Mouse (Mus musculus): ENCODE results near the gene Frem2.

The Frem2 gene

DNA sequence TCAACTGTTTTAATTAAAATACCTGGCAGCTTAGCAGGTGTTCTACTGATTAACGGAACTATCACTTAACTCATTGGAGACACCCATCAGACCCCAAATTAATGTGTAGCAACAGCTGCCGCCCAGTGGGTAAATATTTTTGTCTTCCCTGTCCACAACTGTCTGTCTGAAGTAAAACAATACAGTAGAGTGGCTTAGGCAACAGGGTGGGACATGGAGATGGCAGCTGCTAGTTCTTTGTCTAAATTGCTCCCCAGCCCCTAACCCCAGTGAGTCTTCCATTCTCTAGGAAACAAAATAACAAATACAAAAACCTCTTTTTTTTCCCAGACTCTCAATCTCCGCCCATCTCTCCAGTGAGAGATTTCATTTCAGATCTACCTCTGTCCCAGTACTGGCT is 36.2 kb downstream of the Frem2 start:
- no peak for DNase-seq (ENCODE audit: low spot score in 2 of 2)

DNA sequence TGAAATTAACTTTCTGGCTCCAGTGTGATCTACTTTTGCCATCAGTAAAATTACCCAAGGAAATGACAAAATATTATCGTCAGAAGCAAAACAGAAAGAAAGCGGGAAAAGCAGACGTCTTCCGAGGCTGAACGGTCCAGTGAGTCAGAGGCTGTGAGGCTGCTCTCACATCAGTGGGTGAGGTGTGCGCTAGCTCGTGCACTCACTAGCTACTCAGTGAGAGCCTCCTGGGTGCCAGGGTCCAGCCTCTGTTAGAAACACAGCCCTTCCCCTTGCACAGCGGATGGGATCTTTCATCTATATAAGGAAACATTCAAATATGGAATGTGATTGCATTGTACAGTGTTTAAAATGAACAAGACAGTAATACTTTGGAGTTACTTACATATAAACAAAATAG is 36.8 kb downstream of the Frem2 start:
- no peak for DNase-seq (ENCODE audit: low spot score in 2 of 2)

DNA sequence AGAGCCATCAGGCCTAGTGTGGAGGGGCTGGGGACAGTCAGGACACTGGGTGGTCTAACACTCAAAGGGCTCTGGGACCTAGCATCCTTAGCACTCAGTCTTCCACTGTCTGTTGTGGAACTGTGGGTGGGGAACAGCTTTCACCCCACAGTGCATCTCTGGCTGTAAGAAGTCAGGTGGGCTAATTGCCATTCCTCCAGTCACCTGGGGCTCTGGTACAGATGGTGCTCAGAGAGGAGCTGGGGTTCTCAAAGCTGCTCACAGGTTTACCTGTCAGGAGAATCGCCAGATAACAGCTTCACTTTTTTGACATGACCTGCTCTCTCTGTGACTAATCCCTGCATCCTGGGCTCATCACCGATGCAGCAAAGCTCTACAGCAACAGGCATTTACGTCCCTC is 46.0 kb downstream of the Frem2 start:
- no peak for DNase-seq (ENCODE audit: low spot score in 2 of 2)

DNA sequence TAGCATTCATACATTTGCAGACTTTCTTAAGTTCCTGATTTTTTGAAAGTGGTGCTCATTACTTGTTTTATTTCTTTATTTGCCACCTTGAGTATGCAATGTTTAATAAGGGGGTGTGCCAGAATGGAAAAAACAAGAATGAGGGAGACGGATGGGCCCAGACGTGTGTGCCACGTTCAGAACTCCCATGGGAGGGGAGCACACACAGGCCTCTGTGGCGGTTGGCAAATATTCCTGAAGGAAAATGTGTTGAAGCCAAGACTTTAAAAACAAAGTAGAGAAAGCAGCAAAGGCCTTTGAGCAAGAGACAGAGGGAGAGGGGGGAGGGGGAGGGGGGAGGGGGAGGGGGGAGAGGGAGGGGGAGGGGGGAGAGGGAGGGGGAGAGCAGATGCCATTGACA is 47.3 kb downstream of the Frem2 start:
- no peak for DNase-seq (ENCODE audit: low spot score in 2 of 2)

DNA sequence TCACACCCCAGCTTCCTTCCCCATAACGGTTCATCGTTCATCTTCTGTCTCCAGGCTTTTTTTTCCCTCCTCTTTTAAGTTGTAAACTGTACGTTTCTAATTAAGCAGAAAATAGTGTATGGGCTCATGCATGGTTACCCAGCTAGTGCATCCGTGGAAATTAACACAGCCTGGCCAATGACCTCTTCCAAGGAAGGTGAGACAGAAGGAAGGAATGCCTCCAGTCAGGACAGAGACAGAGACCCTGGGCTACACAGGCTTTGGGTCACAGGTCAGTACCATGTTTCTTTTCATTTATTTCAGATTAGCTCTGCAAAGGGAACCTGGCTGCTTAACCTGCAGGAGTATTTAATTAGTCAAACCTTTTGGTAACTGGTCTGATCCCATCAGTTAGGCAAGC is 57.0 kb downstream of the Frem2 start:
- DNase-seq (ENCODE audit: low spot score in 2 of 2): no peak

DNA sequence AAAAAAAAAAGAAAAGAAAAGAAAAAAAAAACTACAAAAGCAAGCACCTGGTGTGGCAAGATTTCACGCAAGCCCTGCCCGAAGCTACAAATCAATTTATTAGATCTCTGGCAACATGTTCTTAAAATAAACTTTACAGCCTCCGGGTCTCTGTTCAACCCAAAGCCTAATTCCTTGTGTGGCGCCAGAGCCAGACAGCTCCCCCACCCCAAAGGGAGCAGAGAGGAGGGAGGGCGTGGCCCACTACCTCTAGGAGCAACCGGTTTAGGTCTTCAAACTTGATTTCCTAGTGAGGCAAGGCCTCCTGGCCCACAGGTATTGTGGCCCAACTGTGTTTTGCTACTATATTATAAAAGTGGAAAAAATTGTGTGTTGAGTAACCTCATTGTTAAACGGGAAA is 57.8 kb downstream of the Frem2 start:
- no peak for DNase-seq (ENCODE audit: low spot score in 2 of 2)

DNA sequence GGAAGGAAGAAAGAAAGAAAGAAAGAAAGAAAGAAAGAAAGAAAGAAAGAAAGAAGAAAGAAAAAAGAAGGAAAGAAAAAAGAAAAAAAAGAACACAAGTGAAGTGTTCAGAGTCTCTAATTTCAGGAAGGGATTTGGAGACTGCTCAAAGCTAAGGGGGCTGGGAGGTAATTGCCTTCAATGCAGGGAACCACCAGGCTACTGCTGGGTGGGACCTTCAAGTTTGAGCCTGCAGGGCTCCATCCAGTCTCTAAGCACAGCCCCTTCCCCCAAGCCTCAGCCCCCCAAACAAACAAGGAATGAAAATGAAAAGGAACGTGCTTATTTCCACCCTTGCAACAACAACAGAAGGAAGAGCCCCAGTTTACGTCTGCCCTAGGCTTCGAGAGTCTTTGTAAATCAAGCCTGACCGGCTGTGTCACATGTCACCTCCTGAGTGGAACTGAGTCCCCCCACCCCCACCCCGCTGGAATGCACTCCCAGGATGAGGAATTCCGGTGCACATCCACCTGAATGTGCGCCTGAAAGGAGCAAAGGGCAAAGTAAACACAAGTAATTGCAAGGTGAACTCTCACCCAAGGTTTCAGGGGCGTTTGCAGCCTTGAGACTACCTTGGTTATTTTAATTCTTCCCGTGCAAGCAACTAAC is 58.9 kb downstream of the Frem2 start:
- no peak for DNase-seq (ENCODE audit: low spot score in 2 of 2)

DNA sequence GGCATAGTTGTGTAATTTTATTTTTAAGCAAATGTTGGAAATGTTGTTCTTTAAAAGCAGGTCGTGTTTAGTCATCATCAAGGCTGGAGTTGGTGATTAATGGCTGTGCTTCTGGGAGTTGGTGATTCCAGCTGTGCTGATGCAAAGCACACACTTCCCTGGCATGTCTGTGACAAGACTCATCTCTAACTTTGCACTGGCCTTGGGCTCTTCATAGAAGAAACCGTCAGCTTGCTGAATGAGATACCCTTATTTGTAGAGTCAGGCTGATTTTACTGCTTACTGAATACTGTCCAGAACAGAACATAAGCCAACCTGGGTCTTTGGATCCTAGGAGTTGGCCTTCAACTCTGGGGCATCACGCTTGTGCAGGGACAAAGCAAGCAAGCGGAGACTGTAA is 62.7 kb downstream of the Frem2 start:
- no peak for DNase-seq (ENCODE audit: low spot score in 2 of 2)

DNA sequence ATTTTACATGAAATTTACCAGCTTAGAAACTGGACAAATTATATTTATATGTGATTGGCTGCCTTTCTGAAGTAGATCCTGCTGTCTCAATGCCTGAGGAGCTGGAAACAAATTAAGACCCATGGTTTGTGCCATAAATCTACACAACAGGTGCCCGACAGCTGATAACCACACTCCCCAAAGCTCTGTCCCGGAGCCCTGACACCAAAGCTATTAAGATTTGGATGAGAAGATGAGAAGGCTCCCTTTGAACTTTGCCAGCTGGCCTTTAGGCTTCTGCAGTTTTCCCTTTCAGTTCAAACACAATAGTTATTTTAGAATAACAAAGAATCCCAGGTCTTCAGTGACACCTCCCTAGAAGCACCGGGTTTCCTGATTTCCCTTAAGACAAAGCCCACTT is 63.4 kb downstream of the Frem2 start:
- no peak for DNase-seq (ENCODE audit: low spot score in 2 of 2)

DNA sequence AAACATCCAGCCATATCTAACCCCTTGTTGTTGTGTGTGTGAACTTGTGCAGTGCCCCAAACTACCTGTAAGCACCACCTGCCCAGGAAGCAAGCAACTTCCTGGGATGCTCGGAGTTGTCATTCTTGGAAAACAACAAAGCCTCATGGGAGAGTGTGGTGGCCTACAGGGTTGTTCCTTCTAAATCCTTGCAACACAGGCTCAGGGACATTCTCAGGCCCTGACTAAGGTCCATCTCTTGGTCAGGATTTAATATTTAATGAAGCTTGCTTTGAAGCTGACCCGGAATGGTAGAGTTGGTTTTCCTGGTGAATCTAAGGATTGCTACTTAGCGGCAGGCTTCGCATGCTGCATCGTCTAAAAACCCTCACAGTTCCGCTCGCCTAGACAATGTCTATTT is 65.1 kb downstream of the Frem2 start:
- no peak for DNase-seq (ENCODE audit: low spot score in 2 of 2)

DNA sequence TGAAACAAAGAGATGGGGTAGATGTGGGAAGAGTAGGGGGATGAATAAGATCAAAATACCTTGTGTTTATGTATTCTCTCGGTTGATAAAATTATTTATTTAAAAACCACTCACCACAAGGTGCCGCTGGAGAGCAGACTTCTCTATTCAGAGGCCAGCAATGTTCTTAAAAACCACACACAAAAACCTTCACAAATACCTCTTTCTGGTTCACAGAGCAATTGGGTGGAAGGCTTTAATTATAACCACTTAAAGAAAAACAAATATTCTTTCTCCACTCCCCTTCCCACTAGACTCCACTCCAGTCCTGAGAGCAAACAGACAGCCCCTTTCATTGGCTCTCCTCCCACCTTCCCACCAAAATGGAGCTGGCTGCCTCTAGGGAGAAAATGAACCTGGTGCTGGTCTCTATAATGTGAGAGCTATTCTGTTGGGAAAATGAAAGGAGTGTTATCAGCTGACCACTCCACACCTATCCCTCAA is 67.0 kb downstream of the Frem2 start:
- DNase-seq (ENCODE audit: low spot score in 2 of 2): peak; percentile 33 to 72

DNA sequence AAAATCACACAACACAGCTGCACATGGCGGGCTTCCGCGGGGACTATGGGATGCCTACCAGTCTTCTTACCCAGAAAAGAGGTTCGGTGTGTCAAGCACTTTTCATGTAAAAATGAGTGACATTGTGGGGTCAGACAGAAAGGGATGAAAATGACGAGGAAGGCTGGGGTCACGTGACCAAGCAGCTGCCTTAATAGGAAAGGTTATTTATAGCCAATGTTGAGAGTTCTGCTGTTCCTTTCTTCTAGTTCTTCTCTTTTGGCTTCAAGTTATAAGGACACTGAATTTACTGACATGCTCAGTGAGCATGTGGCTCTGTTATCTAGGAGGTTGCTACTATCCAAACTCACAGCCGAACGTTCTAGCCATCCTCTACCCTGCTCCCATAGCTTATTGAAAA is 73.9 kb downstream of the Frem2 start:
- DNase-seq (ENCODE audit: low spot score in 2 of 2): no peak

DNA sequence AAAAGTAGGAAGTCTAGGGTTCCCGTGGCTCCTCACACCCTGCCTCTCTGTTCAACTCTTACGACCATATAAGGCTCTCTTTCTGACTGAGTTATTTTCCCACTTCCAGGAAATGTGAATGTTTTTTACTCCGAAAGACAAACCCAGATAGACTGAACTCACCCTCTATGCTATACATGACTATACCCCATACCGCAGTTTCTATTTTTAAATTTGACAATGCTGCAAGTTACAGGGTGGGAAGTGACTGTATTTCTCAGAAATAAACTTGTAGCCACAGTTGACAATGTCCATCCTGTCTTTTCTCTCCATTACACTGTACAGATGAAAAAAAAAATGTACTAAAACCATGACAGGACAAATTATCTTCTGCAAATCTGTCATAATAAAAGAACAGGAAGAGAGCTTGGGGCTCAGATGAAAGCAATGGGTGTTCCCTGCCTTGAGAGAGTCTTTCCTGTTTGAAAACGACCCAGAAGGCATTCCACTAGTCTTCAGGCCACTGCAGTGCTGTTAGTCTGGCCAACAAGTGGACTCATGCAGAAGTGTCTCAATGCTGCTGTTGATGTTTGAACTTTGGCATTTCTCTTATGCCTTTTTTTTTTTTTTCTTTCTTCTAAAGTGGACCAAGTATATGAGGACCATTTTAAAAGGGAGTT is 76.4 kb downstream of the Frem2 start:
- no peak for DNase-seq (ENCODE audit: low spot score in 2 of 2)

DNA sequence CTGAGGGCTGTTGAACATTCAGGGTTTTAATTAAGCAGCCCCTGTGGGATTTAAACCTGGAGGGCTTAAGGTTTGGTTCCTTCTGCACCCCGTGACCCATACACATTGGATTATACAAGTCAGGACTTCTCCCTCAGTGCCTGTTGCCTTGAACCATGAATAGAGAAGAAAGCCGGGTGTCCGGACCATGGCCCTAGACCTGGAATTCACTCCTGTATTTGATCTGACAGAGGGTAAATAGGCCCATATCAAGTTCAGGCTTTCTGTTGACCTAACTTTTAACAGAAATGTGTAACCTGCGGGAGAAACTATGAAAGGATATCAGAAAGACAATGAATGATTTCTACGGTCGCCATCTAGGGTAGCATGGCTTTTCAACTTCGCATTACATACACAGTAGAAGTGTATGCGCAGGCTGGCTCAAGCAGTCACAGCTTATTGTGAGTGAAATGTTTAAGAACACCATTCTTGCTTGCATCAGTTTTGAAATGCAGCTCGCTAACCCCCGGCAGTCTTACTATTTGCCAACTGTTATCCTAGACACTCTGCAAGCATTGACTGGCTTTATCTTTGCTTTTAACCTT is 77.9 kb downstream of the Frem2 start:
- DNase-seq (ENCODE audit: low spot score in 2 of 2): no peak

DNA sequence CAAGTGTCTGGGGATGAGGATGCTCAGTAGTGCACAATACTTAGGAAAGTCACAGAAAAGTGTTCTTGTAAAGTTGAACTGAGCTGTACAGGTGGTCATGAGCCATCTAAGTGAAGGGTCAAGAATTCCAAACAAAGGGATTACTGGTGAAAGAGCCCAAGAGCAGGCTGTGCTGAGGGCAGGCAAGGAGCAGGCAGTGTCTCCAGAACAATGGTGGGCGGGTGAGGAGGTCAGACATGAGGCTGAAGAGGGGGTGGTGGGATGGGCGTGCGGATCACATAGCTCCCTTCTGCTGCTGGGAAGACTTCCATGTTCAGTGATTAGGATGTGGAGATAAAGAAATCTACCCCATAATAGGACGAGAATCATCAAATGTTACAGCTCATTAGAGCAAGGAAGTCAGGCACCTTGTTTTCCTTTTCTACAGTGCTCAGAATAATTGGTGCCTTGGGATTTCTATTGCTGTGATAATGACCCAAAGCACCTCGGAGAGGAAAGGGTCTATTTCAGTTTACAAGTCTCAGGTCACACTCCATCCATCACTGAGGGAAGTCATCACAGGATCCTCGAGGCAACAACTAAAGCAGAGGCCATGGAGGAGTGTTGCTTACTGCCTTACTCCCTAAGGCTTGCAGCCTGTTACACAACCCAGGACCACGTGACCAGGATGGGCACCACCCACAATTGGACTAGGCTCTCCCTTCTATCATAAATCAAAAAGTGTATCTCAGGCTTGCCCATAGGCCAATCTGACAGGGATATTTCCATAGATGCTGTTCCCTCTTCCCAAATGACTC is 80.6 kb downstream of the Frem2 start:
- no peak for DNase-seq (ENCODE audit: low spot score in 2 of 2)

DNA sequence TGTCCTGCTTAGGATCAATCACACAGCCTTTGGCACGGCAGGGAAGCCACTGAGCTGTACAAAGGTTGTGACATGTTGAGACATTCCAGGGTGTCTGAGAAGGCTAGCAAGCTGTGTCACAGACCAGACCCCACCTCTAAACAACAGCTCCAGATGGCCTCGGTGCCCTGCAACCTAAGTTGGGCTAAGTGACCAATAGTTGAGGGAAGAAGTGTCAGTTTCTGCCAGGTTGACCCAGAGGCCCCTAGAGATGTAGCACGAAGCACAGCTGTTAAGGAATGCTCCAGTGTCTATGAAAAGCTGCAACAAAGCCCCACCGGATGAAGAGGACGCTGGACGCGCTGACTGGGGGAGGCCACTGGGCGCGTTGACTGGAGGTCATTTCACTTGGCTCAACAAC is 83.0 kb downstream of the Frem2 start:
- no peak for DNase-seq (ENCODE audit: low spot score in 2 of 2)

DNA sequence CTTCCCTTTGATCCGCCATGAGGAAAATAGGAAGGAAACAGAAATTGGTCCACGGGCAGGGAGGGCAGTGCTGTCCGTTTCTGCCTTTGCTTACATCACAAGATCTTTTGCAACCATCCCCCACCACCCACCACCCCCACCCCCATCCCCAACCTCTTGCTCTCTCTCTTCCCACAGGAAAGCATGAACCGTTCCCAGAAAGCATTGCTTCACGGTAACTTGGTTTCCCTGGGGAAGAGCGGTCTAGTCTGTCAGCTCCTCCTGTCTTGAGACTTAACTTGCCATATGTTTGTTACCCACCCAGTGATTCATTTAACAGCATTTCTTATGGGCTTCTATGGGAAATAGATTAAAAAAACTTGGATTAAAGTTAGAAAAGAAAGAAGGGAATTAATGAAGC is 85.5 kb downstream of the Frem2 start:
- no peak for DNase-seq (ENCODE audit: low spot score in 2 of 2)

DNA sequence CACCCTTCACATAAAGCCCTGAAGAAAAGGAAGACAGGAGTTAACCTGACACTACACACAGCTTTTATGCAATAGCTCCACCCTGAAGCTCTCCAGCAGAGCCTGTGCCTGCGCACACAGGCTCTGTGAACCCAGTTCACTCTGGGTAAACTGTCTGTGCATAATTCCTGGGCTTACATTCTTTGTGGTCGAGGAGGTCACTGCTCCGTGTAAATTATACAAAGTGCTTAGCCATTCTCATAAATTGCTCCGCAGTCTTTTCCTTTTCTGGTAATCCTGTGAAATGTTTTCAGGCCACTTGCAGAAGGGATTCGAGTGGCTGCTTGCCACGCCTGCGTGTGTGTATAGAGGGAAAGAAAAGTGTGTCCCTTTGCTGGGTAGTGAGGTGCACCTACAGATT is 92.6 kb downstream of the Frem2 start:
- no peak for DNase-seq (ENCODE audit: low spot score in 2 of 2)

DNA sequence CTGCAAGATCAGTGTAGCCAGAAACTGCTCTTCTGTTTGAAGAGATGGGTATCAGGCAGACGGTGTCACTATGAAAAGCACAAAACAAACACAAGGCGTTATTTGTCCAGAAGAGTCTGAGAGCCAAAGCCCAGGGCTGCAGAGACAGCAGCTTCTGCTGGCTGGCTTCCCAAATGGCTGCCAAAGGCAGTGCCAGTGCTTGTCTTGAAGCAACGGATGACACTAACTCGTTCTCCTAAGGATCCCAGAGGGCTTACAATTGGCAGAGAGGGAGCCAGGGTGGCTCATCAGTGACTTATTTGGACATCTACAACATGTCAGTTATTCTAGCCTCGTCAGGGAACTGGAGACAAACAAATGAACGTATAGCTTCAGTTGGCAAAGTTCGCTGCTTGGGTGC is 93.4 kb downstream of the Frem2 start:
- DNase-seq (ENCODE audit: low spot score in 2 of 2): peak; percentile 8 to 24

DNA sequence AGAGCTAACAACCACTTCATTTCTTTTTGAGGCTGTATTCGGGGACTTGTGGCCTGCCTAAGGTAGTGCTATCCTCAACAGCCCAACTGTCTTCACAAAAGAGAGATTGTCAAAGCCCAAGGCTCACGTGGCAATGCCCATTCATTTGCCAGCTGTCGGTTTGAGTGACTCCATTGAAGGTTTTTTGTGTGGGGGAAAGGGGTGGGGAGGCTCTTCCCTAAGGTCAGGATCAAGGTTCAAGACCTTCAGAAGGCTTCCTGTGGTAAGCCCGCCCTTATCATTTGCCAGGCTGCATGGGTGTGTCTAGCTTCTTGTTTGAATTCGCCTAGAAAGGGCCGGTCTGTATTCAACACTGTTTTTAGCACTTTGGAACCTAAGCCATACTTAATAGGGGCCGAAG is 95.3 kb downstream of the Frem2 start:
- no peak for DNase-seq (ENCODE audit: low spot score in 2 of 2)

DNA sequence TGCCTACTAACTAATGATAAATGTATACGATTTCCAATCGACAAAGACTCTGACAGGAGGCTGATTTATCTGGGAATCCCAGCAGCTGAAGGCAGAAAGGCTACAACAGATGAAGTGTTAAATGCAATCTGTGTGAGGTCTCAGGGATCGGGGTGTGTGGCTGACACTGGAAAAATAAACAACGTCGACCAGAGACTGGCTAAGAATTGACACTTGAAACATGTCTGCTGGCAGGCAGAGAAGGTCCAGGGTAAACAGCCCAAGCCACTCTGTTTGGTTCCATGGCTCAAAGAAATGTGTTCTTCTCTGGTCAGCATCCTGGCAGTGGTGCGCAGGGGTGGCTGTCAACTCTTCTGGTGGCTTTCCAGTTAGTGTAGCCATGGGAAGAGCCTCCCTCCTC is 98.1 kb downstream of the Frem2 start:
- no peak for DNase-seq (ENCODE audit: low spot score in 2 of 2)

DNA sequence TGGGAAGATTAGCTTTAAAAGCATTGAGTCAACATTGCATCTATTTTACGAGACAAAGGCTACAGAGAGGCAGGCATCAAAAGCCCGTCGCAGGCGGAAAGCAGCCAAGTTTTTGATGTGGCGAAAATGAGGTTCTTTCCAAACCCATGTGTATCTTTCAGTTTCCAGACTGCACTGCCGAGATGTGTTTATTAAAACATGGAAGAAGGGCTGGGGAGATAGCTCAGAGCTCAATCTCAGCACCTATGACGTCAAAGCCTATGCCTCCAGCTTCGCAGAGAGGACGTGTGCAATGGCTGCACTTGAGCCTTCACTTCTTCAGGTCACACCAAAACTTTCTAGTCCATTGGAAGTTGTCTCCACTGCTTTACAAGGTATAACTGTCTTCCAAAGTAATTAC is 98.9 kb downstream of the Frem2 start:
- DNase-seq (ENCODE audit: low spot score in 2 of 2): no peak
